Mouse (Mus musculus) embryo, embryonic 9.5 days (tissue): Measurements from ENCODE around the gene Spint5.
"Not testable (repeated sequence)": the region's sequence is repeated elsewhere in the genome, so short reads cannot be mapped to it uniquely, and the experiment has no call there.

Source experiments
- DNase-seq: peaks from one replicate; pipeline ENCODE4 v3.0.0-alpha.2; 2017; ENCODE audit errors: extremely low spot score

Gene Spint5

DNA sequence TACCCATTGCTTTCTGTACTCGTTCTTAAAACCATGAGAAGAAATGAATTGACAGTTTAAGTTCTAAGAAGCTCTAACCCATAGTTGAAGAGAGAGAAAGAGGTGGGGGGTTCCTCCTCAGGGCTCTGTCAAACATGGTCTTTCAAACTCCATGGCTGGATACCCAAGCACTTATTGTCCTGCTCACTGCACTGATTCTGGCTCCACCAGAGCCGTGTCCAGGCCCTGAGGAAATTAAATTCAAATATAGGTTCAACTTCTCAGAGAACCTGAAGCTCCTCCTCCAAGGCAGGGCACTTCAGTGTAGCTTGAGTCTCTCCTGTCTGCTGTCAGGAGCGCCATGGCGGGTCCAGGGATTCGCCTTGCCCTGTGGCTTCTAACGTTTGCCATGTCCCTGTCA lies at the start of gene Spint5:
Gene Spint5, plus strand, starts transcription at position 301 of the 400 bp plus-strand sequence.
- DNase-seq: no peak

DNA sequence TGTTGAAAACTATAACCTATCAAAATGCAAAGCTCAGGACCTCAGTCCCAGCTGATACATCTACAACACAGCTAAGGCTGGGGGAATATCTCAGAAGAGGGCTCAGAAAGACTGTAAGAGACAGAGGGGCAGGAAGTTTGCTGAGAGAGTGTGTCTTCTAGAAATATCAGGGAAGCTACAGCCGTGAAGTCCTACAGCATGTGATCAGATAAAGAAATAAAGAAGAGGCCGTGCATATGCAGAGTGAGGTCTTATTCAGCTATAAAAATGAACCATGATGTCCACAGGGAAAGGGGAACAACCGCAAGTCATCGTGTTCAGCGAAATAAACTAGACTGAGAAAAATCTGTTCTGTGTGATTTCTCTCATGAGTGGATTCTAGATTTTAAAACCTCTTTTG lies 44.8 kb upstream of the Spint5 start:
- DNase-seq: no peak

DNA sequence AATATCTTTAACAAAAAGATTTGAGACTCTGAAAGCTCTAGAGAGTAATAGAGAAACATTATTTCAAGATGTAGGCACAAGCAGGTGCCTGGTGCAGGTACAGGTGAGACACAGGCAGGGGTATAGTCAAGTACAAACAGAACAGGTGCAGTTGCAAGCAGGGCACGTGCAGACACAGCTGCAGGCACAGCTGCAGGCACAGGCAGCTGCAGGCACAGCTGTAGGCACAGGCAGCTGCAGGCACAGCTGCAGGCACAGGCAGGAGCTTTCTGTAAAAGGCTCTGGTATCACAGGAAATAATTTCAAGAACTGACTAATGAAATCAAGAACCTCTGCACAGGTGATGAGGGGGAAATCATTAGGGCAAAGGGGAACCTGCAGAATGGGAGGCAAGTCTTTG lies 44.2 kb upstream of the Spint5 start:
- DNase-seq: no peak

DNA sequence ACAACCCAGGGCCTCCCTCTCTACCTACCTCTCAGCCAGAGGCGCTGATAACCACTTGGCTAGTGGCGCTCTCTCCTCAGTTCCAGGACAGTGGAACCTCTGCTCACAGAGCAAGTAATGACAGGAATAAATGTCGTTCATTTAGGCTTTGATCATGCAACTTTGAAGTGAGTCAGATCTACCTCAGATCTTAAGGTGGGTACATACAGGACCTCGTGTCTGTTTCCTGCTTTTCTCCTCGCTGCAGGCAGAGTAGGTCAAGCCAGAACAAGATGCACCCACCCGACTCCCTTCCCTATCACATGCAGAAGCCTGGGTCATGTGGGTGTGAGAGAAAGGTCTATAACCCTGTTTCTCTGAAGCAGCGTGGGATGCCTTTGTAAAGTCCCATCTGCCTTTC lies 41.1 kb upstream of the Spint5 start, which contains the start of gene Wfdc11:
Gene Wfdc11, minus strand, starts transcription at position 101 of the 400 bp plus-strand sequence.
- no peak for DNase-seq

DNA sequence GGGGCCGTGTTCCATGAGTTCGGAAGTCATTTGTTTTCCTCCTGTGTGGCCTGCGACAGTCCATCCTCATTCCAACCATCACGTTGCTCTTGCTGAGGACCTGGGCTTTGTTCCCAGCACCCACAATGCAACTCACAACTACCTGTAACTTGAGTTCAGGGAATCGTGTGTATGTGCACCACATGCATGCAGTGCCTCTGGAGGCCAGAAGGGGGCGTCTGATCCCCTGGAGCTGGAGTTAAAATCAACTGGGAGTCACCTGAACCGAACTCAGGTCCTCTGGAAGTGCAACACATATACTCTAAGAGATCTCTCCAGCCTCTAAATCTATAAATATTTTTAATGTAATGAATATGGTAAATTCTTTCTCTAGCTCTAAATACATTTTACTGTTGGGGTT lies 39.0 kb upstream of the Spint5 start:
- DNase-seq: no peak

DNA sequence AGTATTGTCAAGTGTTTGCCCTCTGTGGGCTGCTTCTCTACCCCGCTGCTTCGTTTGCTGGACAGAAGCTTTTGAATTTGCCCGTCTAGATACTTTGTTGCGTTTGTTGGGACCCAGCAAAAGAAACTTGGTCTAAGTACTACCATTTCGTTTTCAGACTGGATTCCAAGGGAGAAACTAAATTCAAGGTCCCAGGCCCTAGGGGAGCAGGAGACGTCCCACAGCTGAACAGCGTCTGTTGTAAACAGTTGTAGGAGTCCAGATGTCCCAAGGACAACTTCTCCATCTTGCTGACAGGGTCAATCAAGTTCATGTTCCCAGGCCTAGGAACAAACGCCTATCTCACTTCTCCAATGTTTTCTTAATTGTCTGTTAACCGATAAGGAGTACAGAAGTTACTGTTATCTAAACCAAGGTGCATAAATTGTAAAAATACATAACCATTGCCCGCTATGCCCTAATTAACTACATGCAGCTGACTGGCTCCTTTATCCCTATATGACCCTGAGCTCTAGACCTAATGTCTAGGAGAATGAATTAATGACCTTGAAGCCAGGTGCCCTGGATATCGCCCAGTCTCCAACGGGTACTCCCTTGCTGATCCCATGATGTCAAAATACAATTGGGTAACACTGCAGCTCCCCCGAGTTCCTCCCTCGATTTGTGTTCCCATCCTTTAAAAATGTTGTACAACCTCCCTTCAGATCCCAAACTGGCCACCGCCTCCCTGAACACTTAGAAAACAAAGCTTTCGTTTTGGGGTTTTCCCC lies 38.0 kb upstream of the Spint5 start:
- DNase-seq: no peak

DNA sequence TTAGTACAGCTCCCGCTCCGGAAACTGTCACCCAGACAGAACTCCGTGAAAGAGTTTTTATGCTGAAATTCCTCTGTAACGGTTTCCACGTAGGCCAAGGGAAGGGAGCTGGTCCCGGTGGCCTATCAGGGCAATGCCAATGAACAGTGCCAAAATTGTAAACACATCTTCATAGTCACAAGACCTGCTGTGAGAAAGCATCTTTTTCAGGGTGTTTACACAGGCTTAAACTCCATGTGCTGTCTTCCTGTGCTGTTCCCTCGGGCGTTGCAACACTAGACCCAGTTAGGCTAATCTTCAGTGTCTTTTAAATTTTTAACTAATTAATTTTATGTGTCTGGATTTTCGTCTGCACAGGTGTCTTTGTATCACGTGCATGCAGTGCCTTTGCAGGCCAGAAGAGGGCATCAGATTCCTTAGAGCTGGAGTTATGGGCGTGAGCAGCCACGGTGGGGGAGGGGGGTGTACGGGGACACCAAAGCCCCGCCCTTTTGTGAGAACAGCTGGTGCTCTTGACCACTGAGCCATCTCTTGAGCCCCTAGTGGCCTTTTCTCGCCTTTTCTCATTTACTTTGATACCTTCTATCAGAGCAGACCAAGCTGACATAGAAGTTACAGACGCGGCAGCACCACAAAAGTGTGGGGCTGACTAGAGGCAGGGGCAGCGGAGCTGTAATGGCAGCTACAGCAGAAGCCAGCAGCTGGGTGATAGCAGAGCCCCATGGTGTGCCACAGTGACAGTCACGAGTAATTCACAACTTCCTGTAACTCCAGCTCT lies 36.1 kb upstream of the Spint5 start:
- peak; percentile 81 for DNase-seq

DNA sequence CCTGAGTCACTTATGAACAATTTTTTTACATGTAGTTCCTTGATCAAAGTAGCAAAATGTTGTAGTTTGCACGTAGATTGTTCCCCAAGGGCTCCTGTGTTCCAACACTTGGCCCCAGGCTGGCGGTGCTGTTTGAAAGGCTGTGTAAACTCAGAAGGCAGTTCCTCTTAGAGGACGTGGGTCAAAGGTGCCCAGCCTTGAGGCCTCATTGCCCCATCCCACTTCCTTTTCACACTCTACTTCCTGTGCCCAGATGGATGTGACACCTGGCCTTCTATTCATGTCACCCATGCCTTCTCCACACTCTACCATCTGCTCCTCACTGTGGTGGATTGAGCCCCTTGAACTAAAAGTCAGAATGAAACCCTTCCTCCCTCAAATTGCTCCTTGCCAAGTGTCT lies 35.2 kb upstream of the Spint5 start:
- peak; percentile 24 for DNase-seq

DNA sequence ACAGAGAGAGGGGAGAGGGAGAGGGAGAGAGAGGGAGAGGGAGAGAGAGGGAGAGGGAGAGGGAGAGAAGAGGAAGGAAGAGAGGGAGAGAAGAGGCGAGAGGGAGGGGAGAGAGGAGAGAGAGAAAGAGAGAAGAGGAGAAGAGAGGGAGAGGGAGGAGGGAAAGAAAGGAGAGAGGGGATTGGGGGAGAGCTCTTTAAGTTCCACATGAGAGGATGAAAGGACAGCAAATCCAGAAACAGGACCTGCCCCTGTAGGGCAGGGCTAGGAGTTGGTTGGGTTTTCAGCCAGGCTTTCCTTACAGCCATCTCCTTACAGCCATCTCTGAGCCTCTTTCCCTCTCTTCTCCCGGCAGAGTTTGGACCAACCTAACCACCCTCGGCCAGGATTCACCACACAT lies 30.3 kb upstream of the Spint5 start, which contains the start of gene Wfdc13:
Gene Wfdc13, plus strand, starts transcription at position 301 of the 400 bp plus-strand sequence.
- DNase-seq: no peak

DNA sequence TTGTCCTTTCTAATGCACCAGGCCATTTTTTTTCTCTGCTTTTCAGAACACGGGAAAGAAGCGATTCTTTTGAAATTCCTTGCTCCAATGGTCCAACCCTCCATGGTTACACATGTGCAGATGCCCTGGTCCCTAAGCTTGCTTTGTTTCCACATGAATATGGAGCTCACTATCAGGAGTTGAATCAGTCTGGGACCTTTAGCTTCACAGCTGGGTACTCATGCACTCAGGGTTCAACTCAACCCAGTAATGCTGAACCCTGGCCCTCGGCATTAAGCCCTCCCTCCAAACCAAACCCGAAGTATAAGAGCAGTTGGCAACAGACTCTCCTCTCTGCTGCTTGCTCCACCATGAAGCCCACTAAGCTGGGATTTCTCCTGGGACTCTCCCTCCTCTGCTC lies 16.9 kb upstream of the Spint5 start, which contains the start of gene Spint4:
Gene Spint4, plus strand, starts transcription at position 301 of the 400 bp plus-strand sequence.
- DNase-seq: no peak

DNA sequence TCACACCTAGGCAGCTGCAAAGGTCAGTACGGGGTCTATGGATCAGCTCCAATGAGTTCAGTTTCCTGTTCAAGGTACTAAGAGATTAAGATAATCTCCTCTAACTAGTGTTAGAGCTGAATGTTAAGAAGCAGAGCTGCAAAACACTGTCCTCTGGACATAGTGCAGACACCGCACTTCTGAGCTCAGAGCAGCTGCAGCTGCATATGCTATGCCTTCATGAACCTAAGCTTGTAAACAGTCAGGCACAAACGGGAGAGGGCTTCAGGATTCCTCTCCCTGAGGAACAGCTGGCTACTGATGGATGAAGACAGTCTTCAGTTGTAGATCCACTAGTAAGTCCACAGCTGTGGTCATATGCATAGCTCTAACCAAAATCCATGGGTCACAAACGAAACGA lies 14.1 kb upstream of the Spint5 start:
- DNase-seq: no peak

DNA sequence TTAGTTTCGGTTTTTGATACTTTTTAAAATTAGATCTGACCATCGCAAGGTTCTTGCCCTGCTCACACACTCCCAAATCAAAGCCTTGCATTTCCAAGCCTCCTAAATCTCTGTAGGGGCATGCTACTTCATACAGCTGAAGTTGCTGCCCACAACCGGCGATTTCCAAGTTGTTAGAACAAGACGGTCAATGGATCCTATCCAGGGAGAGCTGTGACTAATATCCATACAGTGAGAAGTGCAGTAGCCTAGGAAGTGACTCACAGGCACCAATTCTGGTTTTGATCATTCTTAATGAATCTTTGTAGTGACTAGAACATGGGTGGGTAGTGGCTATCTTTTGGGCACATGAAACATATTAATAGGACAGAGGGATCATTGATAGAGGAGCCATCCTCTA lies 13.3 kb upstream of the Spint5 start:
- DNase-seq: no peak

DNA sequence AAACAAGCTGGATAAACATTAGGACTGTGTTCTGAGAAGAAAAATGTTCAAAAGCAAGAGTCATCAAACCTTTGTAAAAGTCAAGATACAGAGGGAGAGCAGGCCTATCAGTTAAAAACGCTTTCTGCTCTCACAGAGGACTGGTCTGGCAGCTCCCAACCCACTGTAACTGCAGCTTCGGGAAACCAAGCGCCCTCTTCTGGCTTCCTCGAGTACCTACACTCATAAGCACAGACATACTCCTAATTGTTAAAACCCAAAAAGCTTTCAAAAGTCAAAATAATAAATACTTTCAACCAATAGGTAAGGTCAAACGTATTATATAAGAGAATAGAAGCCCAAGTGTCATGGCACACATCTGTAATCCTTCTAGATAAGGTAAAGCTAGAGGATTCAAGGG lies 10.9 kb upstream of the Spint5 start:
- DNase-seq: no peak

DNA sequence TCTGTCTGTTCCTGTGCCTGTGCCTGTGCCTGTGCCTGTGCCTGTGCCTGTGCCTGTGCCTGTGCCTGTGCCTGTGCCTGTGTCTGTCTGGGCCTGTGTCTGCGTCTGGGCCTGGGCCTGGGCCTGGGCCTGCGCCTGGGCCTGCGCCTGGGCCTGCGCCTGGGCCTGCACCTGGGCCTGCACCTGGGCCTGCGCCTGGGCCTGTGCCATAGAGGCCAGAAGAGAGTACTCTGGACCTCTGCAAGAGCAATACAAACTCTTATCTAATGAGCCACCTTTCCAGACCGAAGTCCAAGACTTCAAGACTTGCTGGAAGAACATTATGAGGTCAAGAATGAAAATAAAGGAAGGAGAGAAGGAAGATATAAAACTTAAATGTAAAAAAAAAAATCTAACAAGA lies 9.8 kb upstream of the Spint5 start:
- no peak for DNase-seq

DNA sequence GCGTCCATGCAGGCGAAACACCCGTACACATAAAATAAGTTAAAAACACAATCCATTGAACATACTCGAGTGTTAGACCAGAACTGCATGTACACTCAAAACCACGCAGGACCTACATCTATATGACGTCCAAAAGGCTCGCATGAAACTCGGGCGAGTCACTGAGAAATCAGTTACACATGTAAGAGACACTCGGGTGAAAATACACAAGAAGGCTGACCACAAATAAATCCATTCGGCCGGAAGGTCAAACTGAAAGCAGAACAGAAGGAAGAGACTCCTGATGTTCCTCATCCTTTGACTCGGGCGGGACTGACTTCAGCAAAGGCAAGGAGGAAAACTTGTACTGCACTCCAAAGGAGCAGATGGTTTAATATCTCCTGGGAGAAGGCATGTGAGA lies 9.1 kb upstream of the Spint5 start:
- DNase-seq: no peak

DNA sequence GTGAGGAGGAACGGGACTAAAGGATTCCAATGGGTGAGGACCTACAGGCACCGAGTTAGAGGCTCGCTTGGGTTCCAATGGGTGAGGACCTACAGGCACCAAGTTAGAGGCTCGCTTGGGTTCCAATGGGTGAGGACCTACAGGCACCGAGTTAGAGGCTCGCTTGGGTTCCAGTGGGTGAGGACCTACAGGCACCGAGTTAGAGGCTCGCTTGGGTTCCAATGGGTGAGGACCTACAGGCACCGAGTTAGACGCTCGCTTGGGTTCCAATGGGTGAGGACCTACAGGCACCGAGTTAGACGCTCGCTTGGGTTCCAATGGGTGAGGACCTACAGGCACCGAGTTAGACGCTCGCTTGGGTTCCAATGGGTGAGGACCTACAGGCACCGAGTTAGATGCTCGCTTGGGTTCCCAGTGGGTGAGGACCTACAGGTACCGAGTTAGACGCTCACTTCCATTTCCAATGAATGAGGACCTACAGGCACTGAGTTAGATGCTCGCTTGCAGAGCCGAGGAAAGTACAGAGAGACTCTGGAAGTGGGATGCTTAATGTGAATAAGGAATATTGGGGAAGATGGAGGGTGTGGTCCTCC lies 1.2 kb downstream of the Spint5 start:
- DNase-seq: not testable (repeated sequence)

DNA sequence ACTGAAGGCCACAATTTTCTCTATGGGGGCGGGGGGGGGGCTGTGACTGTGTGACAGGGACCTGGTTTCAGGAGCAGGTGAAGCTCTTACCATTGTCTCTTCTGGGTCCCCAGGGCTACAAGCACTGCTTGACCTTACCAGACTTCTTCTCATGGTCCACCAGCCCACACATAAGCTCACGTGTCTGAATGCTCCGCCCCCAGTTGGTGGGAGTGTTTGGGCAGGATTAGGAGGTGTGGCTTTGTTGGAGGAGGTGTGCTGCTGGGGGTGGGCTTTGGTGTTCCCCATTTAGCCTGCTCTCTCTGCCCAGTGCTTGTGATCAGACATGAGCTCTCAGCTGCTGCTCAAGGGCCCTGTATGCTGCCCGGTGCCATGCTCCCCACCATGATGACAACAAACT lies 8.2 kb downstream of the Spint5 start:
- DNase-seq: no peak

DNA sequence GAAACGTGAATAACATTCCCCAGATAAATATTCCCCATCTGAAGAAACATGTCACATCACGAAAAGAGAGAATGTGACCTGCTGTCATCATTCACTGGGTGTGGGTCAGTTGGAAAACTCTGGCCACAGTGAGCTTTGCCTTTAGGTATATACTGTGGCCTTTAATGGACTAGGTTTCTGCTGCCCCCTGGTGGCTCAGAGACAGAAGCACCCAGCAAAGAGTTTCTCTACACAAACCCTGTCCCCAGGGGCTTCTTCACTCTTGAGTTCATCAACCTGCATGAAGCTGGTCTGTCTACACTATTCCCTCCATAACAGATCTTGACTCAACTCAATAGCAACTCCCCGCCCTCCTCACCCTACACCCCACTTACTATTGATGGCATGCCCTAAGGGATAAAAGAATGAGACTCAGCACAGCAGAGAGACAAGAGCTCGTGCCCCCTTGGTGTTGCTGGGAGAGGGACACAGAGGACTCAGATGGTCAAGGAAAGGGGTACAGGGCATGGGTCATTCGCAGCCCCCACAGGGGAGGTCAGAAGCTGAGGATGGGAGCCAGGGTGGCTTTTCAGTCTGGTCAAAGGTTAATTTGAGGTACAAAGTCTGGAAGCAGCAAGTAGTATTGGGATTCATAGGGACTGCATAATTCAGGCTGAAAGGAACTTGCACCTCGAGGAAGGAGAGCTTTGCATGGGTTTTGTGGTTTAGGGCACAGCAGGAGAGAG lies 11.0 kb downstream of the Spint5 start:
- DNase-seq: peak; percentile 58

DNA sequence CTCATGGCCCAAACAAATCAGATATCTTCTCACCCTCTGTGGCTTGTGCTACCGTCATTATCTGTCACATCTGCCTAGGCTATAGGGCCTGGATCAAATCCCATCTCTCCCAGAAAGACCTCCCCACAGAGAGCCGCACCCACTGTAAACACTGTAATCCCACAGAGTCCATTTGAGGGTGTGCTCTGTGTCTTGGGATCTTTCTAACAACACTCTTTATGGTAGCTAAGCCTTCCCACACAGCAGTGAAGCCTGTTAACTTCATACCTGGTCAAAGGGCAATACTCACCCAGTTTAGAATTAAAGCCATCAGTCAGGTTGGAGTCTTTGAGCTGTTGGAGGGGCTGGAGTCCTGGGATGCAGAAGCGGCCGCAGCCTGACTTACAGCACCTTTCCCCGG lies 16.6 kb downstream of the Spint5 start:
- DNase-seq: no peak

DNA sequence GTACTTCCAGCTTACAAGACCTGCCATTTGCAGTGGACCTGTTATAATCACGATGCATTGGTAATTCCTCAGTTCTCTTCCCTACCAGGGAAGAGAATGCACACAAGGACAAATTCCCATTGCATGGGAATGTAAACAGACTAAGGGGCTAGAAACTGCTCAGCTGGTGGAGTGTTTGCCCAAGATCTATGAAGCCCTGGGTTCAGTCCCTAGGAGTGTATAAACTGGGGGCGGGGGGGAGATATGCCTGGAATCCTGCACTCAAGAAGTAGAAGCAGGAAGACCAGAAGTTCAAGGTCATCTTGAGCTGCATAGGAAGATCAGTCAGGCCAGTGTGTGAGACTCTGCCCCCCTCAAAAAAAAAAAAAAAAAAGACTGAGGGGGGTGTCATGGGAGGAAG lies 18.2 kb downstream of the Spint5 start:
- DNase-seq: no peak

DNA sequence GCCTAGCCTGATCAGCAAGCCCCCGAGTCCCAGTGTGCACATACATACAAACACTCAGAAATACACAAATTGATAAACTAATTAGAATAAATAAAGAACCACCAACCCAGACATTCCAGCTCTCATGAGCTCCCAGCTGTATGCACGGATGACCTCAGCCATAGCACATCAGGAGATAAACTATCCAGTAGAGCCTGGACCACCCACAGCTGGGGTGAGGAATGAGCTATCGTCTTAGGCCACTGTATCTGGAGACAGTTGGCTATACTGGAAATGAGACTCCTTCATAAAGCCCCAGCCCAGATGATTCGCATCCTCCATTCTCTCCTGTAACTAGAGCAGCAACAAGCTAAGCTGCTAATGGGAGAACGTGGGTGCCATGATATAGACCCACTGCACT lies 19.7 kb downstream of the Spint5 start:
- DNase-seq: no peak

DNA sequence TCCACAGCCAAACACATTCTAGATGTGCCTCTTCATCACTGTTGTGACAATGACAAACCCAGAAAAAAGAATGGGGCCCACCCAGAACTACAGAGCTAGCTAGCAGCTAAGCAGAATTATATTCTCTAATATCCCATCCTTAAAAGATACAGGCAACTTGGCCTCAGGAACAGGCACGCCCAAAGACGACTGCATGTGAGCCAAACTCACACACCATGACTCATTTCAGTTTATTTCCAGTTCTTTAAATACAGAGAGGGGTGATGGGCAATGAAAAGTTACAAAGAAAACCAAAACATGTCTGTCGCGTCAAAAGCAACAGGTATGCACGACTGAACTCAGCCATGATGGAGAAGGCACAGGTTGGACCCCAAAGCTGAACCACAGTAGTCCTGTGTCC lies 20.3 kb downstream of the Spint5 start:
- no peak for DNase-seq
